Mouse (Mus musculus): ENCODE measurements around the gene Gm21366. TPM values are rescaled to one million over a fixed set of nuclear protein-coding genes. Genes with fewer than 3 reads are reported as not detected.
"Not testable (repeated sequence)": the region's sequence is repeated elsewhere in the genome, so short reads cannot be mapped to it uniquely, and the experiment has no call there.

Gene Gm21366
- not detected in 2 replicates for polyA plus RNA-seq (2015; fragmentation: Nextera tagmentation; extraction: Ambion mirVana)

- no CpG with 5 or more reads among the region's 6 CpGs for WGBS
- H3K36me3 ChIP-seq (ENCODE audit: control insufficient read depth, insufficient read depth, low read length); H3K4me2 ChIP-seq (ENCODE audit: low read depth, low read length); H3K4me1 ChIP-seq (ENCODE audit: control insufficient read depth, insufficient read depth, low read length); ATAC-seq (ENCODE audit: insufficient read depth, low FRiP score); H3K9me3 ChIP-seq (replicated peaks; ENCODE audit: control insufficient read depth, low read length); H3K9ac ChIP-seq (ENCODE audit: low read length); H3K4me3 ChIP-seq (replicated peaks; ENCODE audit: low read length); H3K27me3 ChIP-seq (ENCODE audit: control insufficient read depth, insufficient read depth, low read length); H3K27ac ChIP-seq (ENCODE audit: low read length): not testable (repeated sequence)
Measured at GRCm38 (mm10) chrY:22861156-22861555, at the start of gene Gm21366. Gene Gm21366, minus strand, starts transcription at chrY:22861256.

Measured in stomach, embryonic 16.5 days (tissue).